Mouse (Mus musculus) erythroblast, adult 5-6 weeks (primary cell): ENCODE results near the gene Ddx20. TPM values are rescaled to one million over a fixed set of nuclear protein-coding genes. Genes with fewer than 3 reads are reported as not detected.
A peak's percentile ranks its signal among the peaks of the same experiment; 100 is the strongest.

ENCODE experiments used
- ATAC-seq: replicated peaks from 2 replicates; pipeline ENCODE4 v1.8.0; 2016; ENCODE audit warnings: moderate number of reproducible peaks, mild to moderate bottlenecking, moderate TSS enrichment, inconsistent platforms; ENCODE audit not compliant: poor library complexity, low FRiP score, severe bottlenecking
- total RNA-seq, 2 experiments: library from RNA; stranded (forward) in 1 of 2; stranded (reverse) in 1 of 2; fragments of 150-400 nt in 1 of 2; fragments of 200-764, 138-1000 nt in 1 of 2; gene quantifications; 2 replicates each; pipeline versions ENCODE4 v1.2.3 to v1.2.4; 2015 to 2017; ENCODE audit warnings: low replicate concordance in 2 of 2

The Ddx20 gene
- total RNA-seq, 2 experiments from 2014 or later: 9.5 to 10.8 TPM

DNA sequence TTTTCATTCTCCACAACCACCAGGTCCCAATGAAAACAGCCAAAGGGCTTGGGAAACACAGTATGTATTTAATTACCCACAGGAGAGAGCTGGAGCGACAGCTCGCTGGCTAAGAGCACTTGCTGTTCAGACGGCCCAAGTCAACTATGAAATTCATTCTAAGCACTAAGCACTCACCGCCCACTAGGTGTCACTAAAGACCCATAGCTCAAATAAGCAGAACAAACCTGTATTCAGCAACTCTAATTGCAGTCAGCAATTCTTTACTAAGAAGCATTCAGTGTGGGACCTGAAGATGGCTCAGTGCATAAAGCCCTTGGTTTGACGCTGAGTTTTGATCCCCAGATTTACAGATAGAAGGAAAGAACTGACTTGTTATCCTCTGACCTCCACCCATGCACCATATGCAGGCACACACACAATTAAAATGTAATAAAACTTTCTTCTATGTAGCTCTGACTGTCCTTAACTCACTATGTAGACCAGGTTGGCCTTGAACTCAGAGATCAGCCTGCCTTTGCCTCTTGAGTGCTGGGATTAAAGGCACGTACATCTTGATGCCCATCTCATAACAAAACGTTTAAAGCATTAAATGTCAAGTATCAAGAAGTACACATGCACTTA lies 12.7 kb downstream of the Ddx20 start:
- peak; percentile 80 for ATAC-seq

DNA sequence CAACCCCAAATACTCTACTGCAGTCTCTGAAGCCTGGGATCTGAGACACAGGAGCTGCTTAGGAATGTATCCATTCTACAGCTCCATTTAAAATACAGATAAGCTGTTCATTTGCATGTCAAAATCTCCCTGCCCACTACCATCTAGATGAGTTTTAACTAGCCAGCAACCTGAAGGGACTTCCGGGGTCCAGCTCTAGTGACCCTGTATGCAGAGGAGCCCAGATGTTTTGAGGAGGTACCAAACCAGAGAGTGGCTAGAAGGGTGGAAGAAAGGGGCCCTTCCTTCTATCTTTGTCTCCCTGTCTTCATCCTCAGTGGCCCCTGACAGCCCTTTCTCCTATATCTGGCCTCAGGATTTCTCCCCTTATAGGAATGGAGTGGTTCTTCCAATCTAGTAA lies 16.6 kb downstream of the Ddx20 start:
- ATAC-seq: no peak

DNA sequence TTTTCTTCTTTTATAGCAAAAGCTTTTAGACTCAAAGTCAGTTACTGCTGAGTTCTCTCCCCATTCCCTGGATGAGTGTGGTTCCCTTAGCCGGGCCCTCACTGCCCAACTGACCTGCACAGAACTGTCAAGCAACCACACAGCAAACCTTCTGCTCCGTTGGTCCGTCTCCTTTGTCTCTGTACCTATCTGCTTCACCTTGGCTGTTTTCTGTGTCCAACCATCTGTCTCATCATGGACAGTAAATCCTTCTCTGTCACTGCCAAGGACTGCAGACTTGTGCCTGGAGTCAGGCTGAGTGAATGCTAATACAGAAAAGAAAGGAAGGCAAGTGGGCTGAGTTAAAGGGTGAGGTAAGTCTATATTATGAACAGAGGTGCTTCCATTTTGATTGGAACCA lies 17.6 kb downstream of the Ddx20 start:
- ATAC-seq: no peak

DNA sequence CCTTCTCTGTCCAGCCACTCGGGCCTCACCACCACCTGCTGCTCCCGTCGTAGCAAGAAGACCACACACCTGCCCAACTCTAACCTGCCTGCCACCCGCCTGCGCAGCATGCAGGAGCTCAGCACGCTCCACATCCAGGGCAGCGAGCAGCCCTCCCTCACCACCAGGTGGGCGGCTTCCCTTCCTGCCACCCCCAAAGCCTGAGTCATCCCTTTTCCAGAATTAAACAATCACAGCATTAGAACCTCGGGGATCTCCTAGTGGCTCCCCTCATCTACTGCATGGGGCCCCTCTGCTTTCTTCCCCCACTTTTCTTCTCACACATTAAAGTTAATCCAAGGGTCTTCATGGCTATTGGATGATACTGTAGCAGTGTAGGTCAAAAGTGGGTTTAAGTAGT lies 19.2 kb downstream of the Ddx20 start:
- no peak for ATAC-seq

DNA sequence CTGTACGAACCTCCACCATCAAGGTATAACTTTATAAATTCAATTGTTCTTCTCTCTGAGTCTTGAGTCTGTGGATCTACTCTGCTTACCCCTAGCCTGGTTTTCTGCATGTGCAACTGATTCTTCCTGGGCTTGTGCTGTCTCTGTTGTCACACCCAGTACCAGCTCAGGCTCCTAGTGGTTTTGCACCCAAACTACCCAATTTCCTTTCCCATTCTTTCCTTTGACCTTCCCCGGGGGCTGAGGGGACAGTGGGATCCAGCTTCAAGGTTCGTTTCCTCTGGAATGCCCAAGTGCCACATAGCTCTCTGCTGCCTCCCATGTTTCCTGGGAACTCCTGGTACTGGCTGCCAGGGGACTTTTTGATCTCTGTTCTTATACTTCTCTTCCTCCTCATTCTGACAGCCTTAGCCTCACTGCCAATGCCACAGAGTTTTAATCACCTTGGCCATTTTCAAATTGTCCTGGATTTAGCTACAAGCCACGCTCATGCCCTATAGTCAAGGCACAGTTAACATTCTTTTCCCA lies 20.3 kb downstream of the Ddx20 start:
- no peak for ATAC-seq

DNA sequence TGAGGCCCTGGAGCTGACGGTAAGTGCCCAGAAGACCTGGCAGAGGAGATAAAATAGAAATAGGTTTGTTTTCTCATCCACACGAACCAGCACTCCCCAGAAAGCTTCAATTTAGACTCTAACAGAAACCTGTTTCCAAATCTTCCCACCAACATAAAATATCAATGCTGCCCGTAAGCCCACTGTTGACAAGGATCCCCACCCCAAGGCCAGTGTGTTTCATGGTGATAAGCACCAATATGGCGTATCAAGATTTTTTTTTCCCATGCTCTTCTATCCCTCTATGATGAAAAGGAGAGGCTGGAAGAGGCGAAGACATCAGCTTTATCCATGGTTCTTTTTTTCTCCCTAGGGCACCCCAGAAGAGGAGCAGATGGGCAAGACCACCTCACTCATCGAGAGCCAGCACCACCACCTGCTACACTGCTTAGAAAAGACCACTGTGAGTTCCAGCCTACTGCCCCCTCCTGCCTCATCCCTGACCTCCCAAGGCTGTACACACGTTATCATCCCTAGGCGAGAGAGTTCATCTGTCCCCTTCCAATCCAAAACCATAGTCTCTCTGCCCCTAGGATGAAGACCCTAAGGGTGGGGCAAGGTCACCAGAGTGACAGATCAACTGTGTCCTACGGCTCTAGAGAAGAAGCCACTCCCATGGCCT lies 22.1 kb downstream of the Ddx20 start:
- no peak for ATAC-seq

DNA sequence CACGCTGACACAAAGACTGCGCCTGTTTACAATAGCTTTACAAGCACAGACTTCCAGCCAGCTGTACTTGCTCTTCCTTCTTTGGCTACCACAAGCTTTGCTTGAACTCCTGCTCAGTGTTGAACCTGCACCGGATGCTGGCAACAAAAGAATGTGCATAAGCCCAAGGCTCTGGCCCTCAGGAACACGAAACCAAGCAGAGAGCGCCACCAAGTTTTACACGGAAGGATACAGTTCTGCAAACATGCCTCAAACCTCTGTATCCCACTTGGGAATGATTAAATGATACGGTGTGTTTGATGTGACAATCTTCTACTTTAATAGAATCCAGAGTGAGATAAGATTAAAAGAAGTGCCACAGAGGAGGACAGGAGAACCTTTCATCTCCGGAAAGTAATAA lies 24.3 kb downstream of the Ddx20 start:
- no peak for ATAC-seq

DNA sequence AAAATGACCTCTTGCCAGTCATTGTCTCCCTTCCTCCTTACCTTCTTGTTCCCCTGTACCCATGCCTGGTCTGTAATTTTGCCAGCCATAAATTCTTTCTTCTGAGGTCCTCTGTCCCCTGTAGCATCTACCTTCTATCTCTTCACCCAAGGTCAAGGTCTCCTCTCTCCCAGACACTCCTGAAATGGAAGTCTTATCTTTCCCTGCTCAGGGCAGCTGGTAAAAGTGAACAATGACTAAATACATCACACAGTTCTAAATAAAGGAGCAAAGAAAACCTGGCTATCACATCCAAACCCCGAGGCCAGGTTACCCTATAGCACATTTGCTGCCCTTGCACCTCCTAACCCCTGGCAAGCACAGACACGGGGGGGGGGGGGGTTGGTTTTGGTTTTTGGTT lies 26.8 kb downstream of the Ddx20 start:
- ATAC-seq: no peak

DNA sequence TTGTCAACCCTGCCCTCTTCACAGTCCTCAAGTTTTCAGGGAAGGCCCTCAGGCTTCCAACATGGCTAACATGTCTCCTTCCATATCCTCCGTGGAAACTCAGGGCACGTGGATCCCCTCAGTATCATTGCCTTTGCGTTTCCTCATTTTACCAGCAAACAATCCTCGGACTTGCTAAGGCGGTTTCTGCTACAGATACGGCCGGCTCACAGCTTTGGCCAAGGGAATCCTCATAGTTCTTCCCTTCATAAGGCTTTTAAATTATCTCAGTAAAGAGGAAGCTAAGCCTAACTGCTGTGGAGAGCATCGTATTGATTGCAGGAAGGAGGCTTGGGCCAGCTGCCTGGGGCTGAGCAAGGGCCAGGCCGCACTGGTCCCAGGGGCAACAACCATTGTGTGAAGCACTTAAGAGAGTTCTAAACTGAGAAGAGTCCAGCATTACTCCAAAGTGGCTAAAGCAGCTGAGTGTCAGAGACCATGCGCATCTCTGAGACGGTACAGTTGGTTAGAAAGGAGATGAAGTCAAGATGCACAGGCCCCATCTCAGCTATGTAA lies 32.3 kb downstream of the Ddx20 start:
- ATAC-seq: no peak

DNA sequence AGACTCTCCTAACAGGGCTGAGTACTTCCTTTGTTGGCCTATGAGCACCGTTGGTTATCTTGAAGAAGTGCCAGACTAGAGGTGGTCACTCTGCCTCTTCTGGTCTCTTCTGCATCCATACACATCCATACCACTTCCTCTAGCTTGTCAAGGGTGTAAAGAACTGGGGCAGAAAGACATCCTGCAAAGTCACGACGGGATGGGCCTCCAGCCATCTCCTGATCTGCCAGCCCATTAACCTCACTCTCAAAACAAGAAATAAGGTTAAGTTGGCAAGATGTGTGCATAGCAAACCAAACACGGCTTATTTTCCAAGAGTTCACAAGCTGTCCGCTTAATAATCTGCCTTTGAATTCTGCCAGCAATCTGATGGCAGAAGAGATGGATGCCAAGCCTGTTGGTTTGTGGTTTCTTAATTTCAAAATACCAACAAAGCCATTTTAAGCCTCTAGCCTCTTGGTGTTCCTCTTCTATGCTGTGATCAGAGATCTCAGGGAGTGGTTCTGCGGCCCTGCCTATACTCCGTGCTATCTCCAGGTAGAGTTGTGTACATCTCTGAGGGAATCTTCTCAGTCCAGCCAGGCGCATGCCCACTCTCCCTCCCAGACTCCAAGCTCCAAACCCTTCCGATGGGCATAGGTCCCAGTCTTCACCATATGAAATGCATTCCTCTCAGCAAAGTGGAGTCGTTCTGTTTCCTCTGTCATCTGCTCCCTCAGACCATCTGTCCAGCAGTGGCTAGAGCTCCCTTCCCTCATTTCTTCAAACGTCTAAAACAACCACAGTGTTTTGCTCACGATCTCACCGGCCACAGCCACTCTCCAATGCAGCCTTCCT lies 33.6 kb downstream of the Ddx20 start:
- no peak for ATAC-seq

DNA sequence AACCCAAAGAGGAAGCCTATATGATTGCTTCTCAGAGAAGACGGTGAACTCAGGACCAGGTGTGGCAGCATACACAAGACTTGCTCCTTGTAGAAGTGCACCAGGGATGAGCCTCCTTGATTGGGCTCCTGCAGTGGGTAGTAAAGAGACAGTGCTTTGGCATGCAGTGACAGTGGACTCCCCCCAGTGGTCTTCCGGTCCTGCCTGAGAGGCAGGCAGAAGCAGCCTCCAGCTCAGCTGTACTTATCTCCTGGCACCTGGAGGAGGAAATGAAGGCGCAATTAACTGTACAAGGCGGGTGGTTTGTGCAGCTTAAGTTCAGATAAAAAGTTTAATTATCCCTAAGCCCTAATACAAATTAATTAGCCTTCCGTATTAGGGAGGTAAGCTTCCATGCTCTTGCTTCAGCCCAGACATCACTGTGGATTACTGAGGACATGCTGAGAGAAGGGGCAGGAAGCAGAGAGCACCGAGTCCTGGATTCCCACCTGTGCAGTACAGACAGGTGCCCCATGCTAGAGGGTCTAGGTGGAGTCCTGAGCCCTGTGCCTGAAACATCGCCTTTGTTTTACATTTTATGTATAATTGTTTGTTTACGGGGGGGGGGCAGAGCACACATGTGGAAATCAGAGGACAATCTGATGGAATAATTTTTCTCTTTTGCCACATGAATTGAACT lies 38.3 kb downstream of the Ddx20 start:
- no peak for ATAC-seq

DNA sequence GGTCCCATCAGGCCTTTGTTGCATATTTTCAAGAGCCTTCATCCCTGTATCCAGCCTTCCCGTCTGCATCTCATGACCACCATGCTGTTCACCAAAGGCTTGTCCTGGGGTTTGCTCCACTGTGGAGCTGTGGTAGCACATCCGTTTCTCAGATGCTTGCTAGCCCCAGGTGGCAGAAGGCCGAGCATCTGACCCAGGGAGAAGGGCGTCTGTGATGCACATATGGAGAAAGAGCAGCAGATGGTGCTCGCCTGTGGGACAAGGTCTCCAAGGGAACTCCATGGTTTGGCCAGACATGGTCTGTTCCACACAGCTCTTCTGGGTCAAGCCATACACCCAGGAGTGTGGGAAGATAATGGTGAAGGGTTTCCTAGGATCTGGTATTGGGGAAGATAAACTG lies 43.8 kb downstream of the Ddx20 start:
- ATAC-seq: no peak

DNA sequence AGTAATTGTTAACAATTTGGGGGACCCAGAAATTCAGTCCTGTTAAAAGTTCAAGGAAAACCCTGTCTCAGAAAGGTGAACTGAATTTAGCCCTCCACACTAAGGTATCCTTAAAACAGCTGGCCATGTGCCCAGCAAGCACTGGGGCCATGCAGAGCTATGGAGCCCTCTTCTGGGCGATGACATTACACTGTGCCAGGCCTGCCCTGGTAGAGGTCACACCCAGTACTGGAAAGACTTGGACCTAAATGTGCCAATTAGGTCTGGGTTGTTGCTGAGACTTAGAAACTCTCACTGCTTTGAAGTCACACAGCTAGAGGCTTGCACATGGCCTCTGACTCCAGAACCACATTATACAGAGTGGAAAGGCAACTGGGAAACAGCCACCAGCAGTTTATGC lies 45.2 kb downstream of the Ddx20 start:
- ATAC-seq: no peak

DNA sequence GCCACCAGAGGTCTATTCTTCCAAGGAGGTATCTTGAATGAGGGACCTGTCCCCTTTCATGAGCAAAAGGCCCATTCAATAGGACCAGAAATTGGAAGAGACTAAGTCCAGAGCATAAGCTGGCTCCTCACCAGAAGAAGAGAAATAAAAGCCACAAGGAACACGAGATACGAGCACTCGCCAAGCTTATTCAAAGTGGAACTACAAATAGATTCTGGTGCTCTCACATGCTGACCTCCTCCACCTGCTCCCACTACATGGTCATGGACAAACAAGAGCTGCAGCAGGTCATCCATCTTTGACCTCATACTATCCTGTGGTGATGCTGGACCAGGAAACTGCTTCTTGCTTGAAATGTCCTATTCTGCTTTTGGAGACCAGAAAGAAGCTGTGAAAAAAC lies 54.4 kb downstream of the Ddx20 start:
- no peak for ATAC-seq

DNA sequence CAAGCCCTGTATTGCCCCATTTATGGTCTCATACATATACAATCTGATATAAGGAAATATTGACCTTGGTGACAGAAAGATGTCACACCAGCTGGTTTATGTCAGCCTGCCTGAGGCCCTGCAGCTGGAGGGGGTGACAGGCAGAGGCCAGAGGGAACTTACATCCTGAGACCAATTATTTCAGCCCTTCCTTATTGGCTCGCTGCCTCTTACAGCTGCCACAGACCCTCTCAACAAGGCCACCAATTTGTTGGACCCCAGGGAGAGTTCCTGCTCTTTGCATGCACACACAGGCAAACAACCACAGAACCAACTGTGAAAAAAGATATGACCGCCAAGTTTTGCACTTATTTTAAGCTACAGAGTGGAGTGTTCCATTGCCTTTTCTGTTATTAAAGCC lies 55.1 kb downstream of the Ddx20 start:
- ATAC-seq: no peak

Other genes with a start within 250 kb of the Ddx20 start
- 0.19 TPM in 1 of 2 replicates, not detected in the other for gene Kcnd3, start 235.2 kb downstream of the Ddx20 start, total RNA-seq (2015; ENCODE audit: low replicate concordance)
- 0.84 TPM in 1 of 2 replicates, not detected in the other for gene Kcnd3, start 235.2 kb downstream of the Ddx20 start, total RNA-seq (2017; ENCODE audit: low replicate concordance)
- 0.21 TPM in 1 of 2 replicates, not detected in the other for gene Inka2, start 17.0 kb upstream of the Ddx20 start, total RNA-seq (2015; ENCODE audit: low replicate concordance)
- gene Inka2, start 17.0 kb upstream of the Ddx20 start, total RNA-seq (2017; ENCODE audit: low replicate concordance): 0.28 TPM in 1 of 2 replicates, not detected in the other
- 67.7 and 77.8 TPM in 2 replicates for gene Rap1a, start 113.8 kb upstream of the Ddx20 start, total RNA-seq (2015; ENCODE audit: low replicate concordance)
- 99.3 and 137 TPM in 2 replicates for gene Rap1a, start 113.8 kb upstream of the Ddx20 start, total RNA-seq (2017; ENCODE audit: low replicate concordance)
- gene Adora3, start 183.3 kb upstream of the Ddx20 start, total RNA-seq (2015; ENCODE audit: low replicate concordance): 0.84 TPM in 1 of 2 replicates, not detected in the other
- 1.1 TPM in 1 of 2 replicates, not detected in the other for gene Adora3, start 183.3 kb upstream of the Ddx20 start, total RNA-seq (2017; ENCODE audit: low replicate concordance)
- gene Tmigd3, start 183.3 kb upstream of the Ddx20 start, total RNA-seq (2015; ENCODE audit: low replicate concordance): not detected in 2 replicates
- gene Tmigd3, start 183.3 kb upstream of the Ddx20 start, total RNA-seq (2017; ENCODE audit: low replicate concordance): 1.2 TPM in 1 of 2 replicates, not detected in the other
- 19.9 and 22.1 TPM in 2 replicates for gene I830077J02Rik, start 245.1 kb upstream of the Ddx20 start, total RNA-seq (2015; ENCODE audit: low replicate concordance)
- gene I830077J02Rik, start 245.1 kb upstream of the Ddx20 start, total RNA-seq (2017; ENCODE audit: low replicate concordance): 5.4 and 7.1 TPM in 2 replicates